Comparison of ENCODE assay signal across 30 mouse cellular contexts in genomic region chr12:80483397-80483796, GRCm38 (mm10). TPM values are rescaled to one million over a fixed set of nuclear protein-coding genes. Genes with fewer than 3 reads are reported as not detected.
DNase-seq lines count a peak whose midpoint lies in the region; ATAC-seq and TF ChIP-seq lines count a peak whose summit lies in the region.
"Had no signal": no experiment of that assay in that cellular context is flagged by ENCODE, and none has a peak within 500 bp of the region (broad histone marks: within the 10 kb centered on the region; RNA-seq: fewer than 3 reads in every experiment).

No protein-coding gene starts in this region.

- peak; percentile 40; the same call in 1 of the 2 replicates for TF ChIP-seq CTCF in layer of hippocampus, adult 2 months (conservative IDR thresholded peaks at IDR 0.05)
- TF ChIP-seq CTCF in midbrain, postnatal 0 days (IDR thresholded peaks at IDR 0.05), result 0 out of 2 replicates have a peak, but pooled peaks have one; percentile 10
- TF ChIP-seq CTCF in MEL (IDR thresholded peaks at IDR 0.05 in 2 of 3, conservative IDR thresholded peaks at IDR 0.05 in 1 of 3; ENCODE audit: control insufficient read depth in 1 of 3, insufficient read depth in 1 of 3, low read depth in 2 of 3, low read length in 3 of 3, poor library complexity in 1 of 3, severe bottlenecking in 1 of 3), result peak; percentile 8 to 22 (median 16); a peak in 3 of 6 replicates

- H3K36me3 ChIP-seq in midbrain, postnatal 0 days (ENCODE audit: insufficient read depth, low read length), result peaks cover 4% of the 10 kb centered on the region
- peaks cover 49% of the 10 kb centered on the region for H3K36me3 ChIP-seq in midbrain, embryonic 14.5 days (ENCODE audit: control insufficient read depth, insufficient read depth, low read length)
- no peaks in the 10 kb centered on the region; a peak in 1 of 4 replicates for H3K36me3 ChIP-seq in MEL (ENCODE audit: control insufficient read depth in 1 of 2, insufficient read depth in 2 of 2, low read length in 2 of 2)

- no peaks in the 10 kb centered on the region for H3K27me3 ChIP-seq in midbrain, postnatal 0 days (ENCODE audit: insufficient read depth, low read length)
- H3K27me3 ChIP-seq in midbrain, embryonic 14.5 days (ENCODE audit: control insufficient read depth, insufficient read depth, low read length), result no peaks in the 10 kb centered on the region
- H3K27me3 ChIP-seq in MEL (ENCODE audit: control insufficient read depth in 1 of 2, insufficient read depth in 2 of 2, low read length in 2 of 2), result no peaks in the 10 kb centered on the region
- H3K27me3 ChIP-seq: embryonic facial prominence, embryonic 15.5 days; forebrain, embryonic 13.5 days; heart, embryonic 13.5 days; intestine, embryonic 15.5 days; limb, embryonic 12.5 days; megakaryocyte, embryonic 14.5 days; midbrain, embryonic 12.5 days had no signal

- H3K4me2 ChIP-seq in midbrain, postnatal 0 days (ENCODE audit: low read depth, low read length, poor library complexity, severe bottlenecking), result no peak overlapping the region
- no peak overlapping the region for H3K4me2 ChIP-seq in midbrain, embryonic 14.5 days (ENCODE audit: low read length)
- H3K4me2 ChIP-seq: embryonic facial prominence, embryonic 15.5 days; forebrain, embryonic 13.5 days; heart, embryonic 13.5 days; intestine, embryonic 15.5 days; limb, embryonic 12.5 days; midbrain, embryonic 12.5 days had no signal

- H3K4me1 ChIP-seq in midbrain, postnatal 0 days (ENCODE audit: insufficient read depth, low read length), result no peaks in the 10 kb centered on the region
- no peaks in the 10 kb centered on the region for H3K4me1 ChIP-seq in midbrain, embryonic 14.5 days (ENCODE audit: control insufficient read depth, insufficient read depth, low read length)
- H3K4me1 ChIP-seq in MEL (ENCODE audit: control insufficient read depth in 1 of 2, insufficient read depth in 2 of 2, low read length in 2 of 2), result no peaks in the 10 kb centered on the region
- H3K4me1 ChIP-seq: embryonic facial prominence, embryonic 15.5 days; forebrain, embryonic 13.5 days; intestine, embryonic 15.5 days; limb, embryonic 12.5 days; megakaryocyte, embryonic 14.5 days; midbrain, embryonic 12.5 days had no signal

- H3K9me3 ChIP-seq in midbrain, postnatal 0 days (ENCODE audit: low read length), result no peaks in the 10 kb centered on the region
- H3K9me3 ChIP-seq in midbrain, embryonic 14.5 days (ENCODE audit: control insufficient read depth, low read length), result no peaks in the 10 kb centered on the region
- H3K9me3 ChIP-seq in MEL (replicated peaks; ENCODE audit: insufficient read depth, low read length), result no peaks in the 10 kb centered on the region
- H3K9me3 ChIP-seq: embryonic facial prominence, embryonic 10.5 days; embryonic facial prominence, embryonic 15.5 days; forebrain, embryonic 13.5 days; G1E; heart, embryonic 13.5 days; hindbrain, embryonic 10.5 days; intestine, embryonic 15.5 days; limb, embryonic 12.5 days; megakaryocyte, embryonic 14.5 days; midbrain, embryonic 12.5 days had no signal

- H3K9ac ChIP-seq in midbrain, postnatal 0 days (replicated peaks; ENCODE audit: low read length, poor library complexity, severe bottlenecking), result no peak overlapping the region
- no peak overlapping the region for H3K9ac ChIP-seq in midbrain, embryonic 14.5 days (replicated peaks; ENCODE audit: low read length)
- H3K9ac ChIP-seq in MEL (ENCODE audit: control insufficient read depth, low read depth, low read length, poor library complexity, severe bottlenecking), result no peak overlapping the region
- H3K9ac ChIP-seq: embryonic facial prominence, embryonic 15.5 days; forebrain, embryonic 13.5 days; heart, embryonic 13.5 days; intestine, embryonic 15.5 days; limb, embryonic 12.5 days; midbrain, embryonic 12.5 days had no signal

- no peak for TF ChIP-seq RAD21 in MEL (IDR thresholded peaks at IDR 0.05; ENCODE audit: low read depth, low read length)

- no peaks in the 10 kb centered on the region for H3K79me2 ChIP-seq in MEL (ENCODE audit: control insufficient read depth, insufficient read depth, low read length, poor library complexity)

- no peak for ATAC-seq in midbrain, postnatal 0 days (ENCODE audit: low FRiP score)
- no peak for ATAC-seq in midbrain, embryonic 14.5 days (ENCODE audit: low FRiP score, low TSS enrichment)
- ATAC-seq: activated CD4-positive, CD25-positive, alpha-beta regulatory T cell, adult 4 months; forebrain, embryonic 13.5 days; hindbrain, postnatal 0 days; intestine, embryonic 15.5 days had no signal

- no peak for DNase-seq in layer of hippocampus, adult 2 months (ENCODE audit: low spot score in 2 of 2)
- no peak for DNase-seq in layer of hippocampus, adult 18-20 months (ENCODE audit: low spot score in 2 of 2)
- DNase-seq in midbrain, postnatal 0 days (ENCODE audit: low spot score), result no peak
- no peak for DNase-seq in midbrain, embryonic 14.5 days
- DNase-seq in MEL (ENCODE audit: low read depth, low spot score) (no peak), ZHBTc4 (ENCODE audit: low read depth, low spot score) (peak; percentile 74)
- DNase-seq in embryo, embryonic 10.5 days (ENCODE audit: low spot score), result no peak
- DNase-seq: adrenal gland, adult 8-10 months; B cell, adult 2 months; cerebellum, adult 2 months; cerebellum, postnatal 14 days; gastrocnemius, postnatal 25 days; heart, postnatal 10 days; kidney, adult 9 months; kidney, postnatal 10 days; lung, postnatal 4 days had no signal

- WGBS in midbrain, postnatal 0 days, result 81% methylated on average over 3 of the region's 3 CpGs
- 82% methylated on average over 3 of the region's 3 CpGs for WGBS in midbrain, embryonic 14.5 days

- H3K4me3 ChIP-seq in layer of hippocampus, adult 2 months, result no peak overlapping the region
- no peak overlapping the region for H3K4me3 ChIP-seq in midbrain, postnatal 0 days (ENCODE audit: low read depth, low read length)
- H3K4me3 ChIP-seq in midbrain, embryonic 14.5 days (replicated peaks; ENCODE audit: low read depth, low read length), result no peak overlapping the region
- no peak overlapping the region for H3K4me3 ChIP-seq in MEL (ENCODE audit: control insufficient read depth in 1 of 2, insufficient read depth in 1 of 2, low read depth in 2 of 2, low read length in 2 of 2)
- H3K4me3 ChIP-seq: embryonic facial prominence, embryonic 10.5 days; embryonic facial prominence, embryonic 15.5 days; forebrain, embryonic 13.5 days; heart, embryonic 13.5 days; hindbrain, embryonic 10.5 days; intestine, embryonic 15.5 days; limb, embryonic 12.5 days; megakaryocyte, embryonic 14.5 days; midbrain, embryonic 12.5 days had no signal

- H3K27ac ChIP-seq in layer of hippocampus, adult 2 months, result no peak overlapping the region
- no peak overlapping the region for H3K27ac ChIP-seq in midbrain, postnatal 0 days (ENCODE audit: low read depth, low read length)
- no peak overlapping the region for H3K27ac ChIP-seq in midbrain, embryonic 14.5 days (replicated peaks; ENCODE audit: low read depth, low read length)
- no peak overlapping the region for H3K27ac ChIP-seq in MEL (ENCODE audit: control insufficient read depth, low read depth, low read length)
- H3K27ac ChIP-seq: embryonic facial prominence, embryonic 10.5 days; embryonic facial prominence, embryonic 15.5 days; forebrain, embryonic 13.5 days; heart, embryonic 13.5 days; hindbrain, embryonic 10.5 days; hindbrain, postnatal 0 days; intestine, embryonic 15.5 days; limb, embryonic 12.5 days; midbrain, embryonic 12.5 days had no signal

- no peak for TF ChIP-seq EP300 in MEL (IDR thresholded peaks at IDR 0.05; ENCODE audit: low read depth in 1 of 2, low read length in 2 of 2)

- TF ChIP-seq POLR2A in MEL (IDR thresholded peaks at IDR 0.05; ENCODE audit: control insufficient read depth in 1 of 2, insufficient read depth in 1 of 2, low read depth in 1 of 2, low read length in 2 of 2, poor library complexity in 1 of 2), result no peak

TF ChIP-seq in MEL, 35 proteins besides CTCF, POLR2A, EP300 and RAD21 (continues in another document):
- TF ChIP-seq POLR2AphosphoS5 (IDR thresholded peaks at IDR 0.05; ENCODE audit: borderline replicate concordance, low read depth, low read length), result no peak
- TF ChIP-seq NRF1 (IDR thresholded peaks at IDR 0.05; ENCODE audit: insufficient read depth, low read depth, low read length, poor library complexity, severe bottlenecking), result no peak
- no peak for TF ChIP-seq JUND (IDR thresholded peaks at IDR 0.05; ENCODE audit: low read depth, low read length)
- TF ChIP-seq ZKSCAN1 (IDR thresholded peaks at IDR 0.05; ENCODE audit: low read depth, low read length), result no peak
- TF ChIP-seq SIN3A (IDR thresholded peaks at IDR 0.05; ENCODE audit: low read length), result no peak
- no peak for TF ChIP-seq ETS1 (IDR thresholded peaks at IDR 0.05; ENCODE audit: low read depth, low read length)
- TF ChIP-seq MAZ (IDR thresholded peaks at IDR 0.05; ENCODE audit: low read depth, low read length), result no peak

RNA-seq across cellular contexts. Expression of gene Exd2, which starts 20.5 kb away (rescaled TPM):
- total RNA-seq in layer of hippocampus, adult 2 months (2021), result 100 to 1,000 TPM; 105 to 122 TPM
- total RNA-seq in layer of hippocampus, adult 18-20 months (2021), result 10 to 100 TPM; 92.1 to 92.7 TPM
- 40.0 and 43.1 TPM in 2 replicates for total RNA-seq in midbrain, postnatal 0 days (2014; rRNA removed)
- polyA plus RNA-seq in midbrain, postnatal 0 days (2015; fragmentation: Nextera tagmentation; extraction: Ambion mirVana), result 31.5 and 32.7 TPM in 2 replicates
- polyA plus RNA-seq in midbrain, embryonic 14.5 days (2014; fragmentation: Nextera tagmentation; extraction: Ambion mirVana), result 52.9 and 59.7 TPM in 2 replicates
- 8.5 and 9.6 TPM in 2 replicates for total RNA-seq in MEL (2012; rRNA removed)
- 10 to 100 TPM in 1 of 2 experiments, not detected in 1; 12.8 TPM for polyA plus RNA-seq in MEL (2012; ENCODE audit: insufficient read depth in 1 of 2, insufficient read length in 2 of 2, low read depth in 1 of 2, low replicate concordance in 2 of 2, missing spikeins in 1 of 2)

RNA-seq across cellular contexts. Expression of gene Galnt16, which starts 34.7 kb away (rescaled TPM):
- total RNA-seq in layer of hippocampus, adult 2 months (2021), result 100 to 1,000 TPM; 166 to 181 TPM
- total RNA-seq in layer of hippocampus, adult 18-20 months (2021), result 100 to 1,000 TPM; 192 to 196 TPM
- total RNA-seq in midbrain, postnatal 0 days (2014; rRNA removed), result 83.0 and 83.5 TPM in 2 replicates
- polyA plus RNA-seq in midbrain, postnatal 0 days (2015; fragmentation: Nextera tagmentation; extraction: Ambion mirVana), result 41.1 and 41.6 TPM in 2 replicates
- 21.7 and 30.4 TPM in 2 replicates for polyA plus RNA-seq in midbrain, embryonic 14.5 days (2014; fragmentation: Nextera tagmentation; extraction: Ambion mirVana)
- total RNA-seq in MEL (2012; rRNA removed), result not detected in 2 replicates
- under 1 TPM in 1 of 2 experiments, not detected in 1; 0.08 TPM for polyA plus RNA-seq in MEL (2012; ENCODE audit: insufficient read depth in 1 of 2, insufficient read length in 2 of 2, low read depth in 1 of 2, low replicate concordance in 2 of 2, missing spikeins in 1 of 2)
- total RNA-seq: liver, adult 2 months; monocyte, adult 5-6 weeks had no signal
- polyA plus RNA-seq: activated CD4-positive, CD25-positive, alpha-beta regulatory T cell, adult 4 months had no signal

RNA-seq across cellular contexts. Expression of gene Dcaf5, which starts 47.0 kb away (rescaled TPM):
- total RNA-seq in layer of hippocampus, adult 2 months (2021), result 10 to 100 TPM; 74.7 to 75.4 TPM
- 10 to 100 TPM; 65.2 to 69.2 TPM for total RNA-seq in layer of hippocampus, adult 18-20 months (2021)
- total RNA-seq in midbrain, postnatal 0 days (2014; rRNA removed), result 71.6 and 97.6 TPM in 2 replicates
- 17.6 and 19.4 TPM in 2 replicates for polyA plus RNA-seq in midbrain, postnatal 0 days (2015; fragmentation: Nextera tagmentation; extraction: Ambion mirVana)
- polyA plus RNA-seq in midbrain, embryonic 14.5 days (2014; fragmentation: Nextera tagmentation; extraction: Ambion mirVana), result 28.0 and 29.9 TPM in 2 replicates
- 8.1 and 9.0 TPM in 2 replicates for total RNA-seq in MEL (2012; rRNA removed)
- 10 to 100 TPM in 1 of 2 experiments, not detected in 1; 15.6 TPM for polyA plus RNA-seq in MEL (2012; ENCODE audit: insufficient read depth in 1 of 2, insufficient read length in 2 of 2, low read depth in 1 of 2, low replicate concordance in 2 of 2, missing spikeins in 1 of 2)

Comparison
In these comparisons a context has a peak if more than half of its experiments do, and no peak if none do; other contexts are left out.
1. RNA of gene Galnt16, which starts 34.7 kb away (total RNA-seq): 192 to 196 TPM in layer of hippocampus, adult 18-20 months, 166 to 181 TPM in layer of hippocampus, adult 2 months and 83.0 to 83.5 TPM in midbrain, postnatal 0 days; not detected in MEL; every median in the first group is over 10 times any median in the second.
2. Peak in every context shown above with its lines, with median percentiles within 50 percentile points of each other: CTCF ChIP-seq.